Comparison of ENCODE assay signal across 8 mouse cellular contexts in the genomic region with DNA sequence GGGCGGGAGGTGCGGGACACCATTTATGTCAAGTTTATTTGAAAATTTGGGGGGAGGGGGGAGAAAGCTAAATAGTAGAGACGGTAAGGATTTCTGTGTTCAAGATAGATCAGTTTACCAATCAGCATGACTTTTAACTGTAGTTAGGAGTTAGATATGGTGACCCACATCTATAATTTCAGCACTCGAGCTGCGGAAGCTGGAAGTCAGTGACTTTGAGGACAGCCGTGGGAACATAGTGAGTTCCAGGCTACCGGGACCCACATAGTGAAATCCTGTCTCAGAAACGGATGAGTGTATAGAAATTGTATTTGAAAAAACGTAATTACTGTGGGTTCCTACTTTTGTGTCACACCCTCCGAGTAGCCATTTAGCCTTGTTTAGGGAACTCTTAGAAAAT. TPM values are rescaled to one million over a fixed set of nuclear protein-coding genes. Genes with fewer than 3 reads are reported as not detected.
DNase-seq lines count a peak whose midpoint lies in the region; ATAC-seq and TF ChIP-seq lines count a peak whose summit lies in the region.

No protein-coding gene starts in this region.

- no peak for TF ChIP-seq RAD21 in MEL (IDR thresholded peaks at IDR 0.05; ENCODE audit: low read depth, low read length)

- 4% methylated on average over 10 of the region's 10 CpGs for WGBS in heart, embryonic 16.5 days
- 10% methylated on average over 10 of the region's 10 CpGs for WGBS in hindbrain, embryonic 10.5 days
- 9% methylated on average over 10 of the region's 10 CpGs for WGBS in midbrain, embryonic 11.5 days

- TF ChIP-seq POLR2A in MEL (IDR thresholded peaks at IDR 0.05; ENCODE audit: control insufficient read depth in 1 of 2, insufficient read depth in 1 of 2, low read depth in 1 of 2, low read length in 2 of 2, poor library complexity in 1 of 2), result no peak

- peaks cover 21% of the 10 kb centered on the region for H3K79me2 ChIP-seq in MEL (ENCODE audit: control insufficient read depth, insufficient read depth, low read length, poor library complexity)

- peak overlapping the region; percentile 71 for H3K9ac ChIP-seq in heart, embryonic 16.5 days (ENCODE audit: low read length)
- H3K9ac ChIP-seq in MEL (ENCODE audit: control insufficient read depth, low read depth, low read length, poor library complexity, severe bottlenecking), result peak overlapping the region; percentile 93
- peak overlapping the region; percentile 63 for H3K9ac ChIP-seq in midbrain, embryonic 11.5 days (ENCODE audit: low read length)

- peaks cover 22% of the 10 kb centered on the region for H3K36me3 ChIP-seq in heart, embryonic 16.5 days (ENCODE audit: control insufficient read depth, insufficient read depth)
- H3K36me3 ChIP-seq in MEL (ENCODE audit: control insufficient read depth in 1 of 2, insufficient read depth in 2 of 2, low read length in 2 of 2), result peaks cover 0 to 8% of the 10 kb centered on the region in 2 experiments; a peak in 3 of 4 replicates
- H3K36me3 ChIP-seq in hindbrain, embryonic 10.5 days, result peaks cover 32% of the 10 kb centered on the region
- H3K36me3 ChIP-seq in midbrain, embryonic 11.5 days (ENCODE audit: control insufficient read depth, insufficient read depth, low read length), result no peaks in the 10 kb centered on the region

- no peak for DNase-seq in heart, adult 9 months (ENCODE audit: low spot score in 2 of 2)
- DNase-seq in MEL (ENCODE audit: low read depth, low spot score), result no peak
- no peak for DNase-seq in hindbrain, embryonic 10.5 days (ENCODE audit: low spot score)
- peak; percentile 81 for DNase-seq in midbrain, embryonic 11.5 days (ENCODE audit: low spot score, missing footprints)
- DNase-seq in frontal cortex, postnatal 36 days (ENCODE audit: low spot score in 2 of 2), result no peak
- DNase-seq in urinary bladder, postnatal 10 days (ENCODE audit: low spot score), result no peak

- TF ChIP-seq CTCF in MEL (IDR thresholded peaks at IDR 0.05 in 2 of 3, conservative IDR thresholded peaks at IDR 0.05 in 1 of 3; ENCODE audit: control insufficient read depth in 1 of 3, insufficient read depth in 1 of 3, low read depth in 2 of 3, low read length in 3 of 3, poor library complexity in 1 of 3, severe bottlenecking in 1 of 3), result no peak

- peaks cover 22% of the 10 kb centered on the region for H3K4me1 ChIP-seq in heart, embryonic 16.5 days (ENCODE audit: control insufficient read depth, insufficient read depth, low read length)
- peaks cover 4 to 10% of the 10 kb centered on the region in 2 experiments; a peak in 2 of 4 replicates for H3K4me1 ChIP-seq in MEL (ENCODE audit: control insufficient read depth in 1 of 2, insufficient read depth in 2 of 2, low read length in 2 of 2)
- H3K4me1 ChIP-seq in hindbrain, embryonic 10.5 days (replicated peaks), result peaks cover 23% of the 10 kb centered on the region
- H3K4me1 ChIP-seq in midbrain, embryonic 11.5 days (ENCODE audit: control insufficient read depth, insufficient read depth, low read length), result peaks cover 8% of the 10 kb centered on the region

- peak overlapping the region; percentile 77 for H3K4me2 ChIP-seq in heart, embryonic 16.5 days (ENCODE audit: low read depth, low read length)
- H3K4me2 ChIP-seq in midbrain, embryonic 11.5 days, result peak overlapping the region; percentile 72

- H3K4me3 ChIP-seq in heart, embryonic 16.5 days (ENCODE audit: low read length), result peak overlapping the region; percentile 91
- peak overlapping the region; percentile 80 to 92 for H3K4me3 ChIP-seq in MEL (ENCODE audit: control insufficient read depth in 1 of 2, insufficient read depth in 1 of 2, low read depth in 2 of 2, low read length in 2 of 2)
- H3K4me3 ChIP-seq in hindbrain, embryonic 10.5 days, result peak overlapping the region; percentile 75
- peak overlapping the region; percentile 61 for H3K4me3 ChIP-seq in midbrain, embryonic 11.5 days (ENCODE audit: low read depth, low read length)

- no peak for ATAC-seq in heart, embryonic 16.5 days (replicated peaks; ENCODE audit: extremely low read depth, insufficient read depth, low FRiP score)
- ATAC-seq in midbrain, embryonic 11.5 days (ENCODE audit: low FRiP score), result no peak
- no peak for ATAC-seq in megakaryocyte progenitor cell, adult 5-6 weeks (replicated peaks; ENCODE audit: poor library complexity)

- peak overlapping the region; percentile 89 for H3K27ac ChIP-seq in heart, embryonic 16.5 days (ENCODE audit: low read length)
- peak overlapping the region; percentile 97 for H3K27ac ChIP-seq in MEL (ENCODE audit: control insufficient read depth, low read depth, low read length)
- H3K27ac ChIP-seq in hindbrain, embryonic 10.5 days, result peak overlapping the region; percentile 93
- H3K27ac ChIP-seq in midbrain, embryonic 11.5 days (ENCODE audit: low read depth, low read length), result no peak overlapping the region

- H3K27me3 ChIP-seq in heart, embryonic 16.5 days (ENCODE audit: control insufficient read depth, insufficient read depth, low read length), result no peaks in the 10 kb centered on the region
- no peaks in the 10 kb centered on the region for H3K27me3 ChIP-seq in MEL (ENCODE audit: control insufficient read depth in 1 of 2, insufficient read depth in 2 of 2, low read length in 2 of 2)
- no peaks in the 10 kb centered on the region for H3K27me3 ChIP-seq in hindbrain, embryonic 10.5 days (ENCODE audit: insufficient read depth, poor library complexity, severe bottlenecking)
- no peaks in the 10 kb centered on the region for H3K27me3 ChIP-seq in midbrain, embryonic 11.5 days (ENCODE audit: control insufficient read depth, insufficient read depth, low read length)

- TF ChIP-seq EP300 in MEL (IDR thresholded peaks at IDR 0.05; ENCODE audit: low read depth in 1 of 2, low read length in 2 of 2), result no peak

- no peaks in the 10 kb centered on the region for H3K9me3 ChIP-seq in heart, embryonic 16.5 days (replicated peaks; ENCODE audit: control insufficient read depth, low read length)
- H3K9me3 ChIP-seq in MEL (replicated peaks; ENCODE audit: insufficient read depth, low read length), result no peaks in the 10 kb centered on the region
- no peaks in the 10 kb centered on the region for H3K9me3 ChIP-seq in hindbrain, embryonic 10.5 days
- H3K9me3 ChIP-seq in midbrain, embryonic 11.5 days (ENCODE audit: control insufficient read depth, low read length), result no peaks in the 10 kb centered on the region

TF ChIP-seq in MEL, 35 proteins besides CTCF, POLR2A, EP300 and RAD21:
- no peak for TF ChIP-seq MAZ (IDR thresholded peaks at IDR 0.05; ENCODE audit: low read depth, low read length)
- no peak for TF ChIP-seq GABPA (IDR thresholded peaks at IDR 0.05; ENCODE audit: low read depth, low read length)
- no peak for TF ChIP-seq GATA1 (IDR thresholded peaks at IDR 0.05; ENCODE audit: low read depth, low read length)
- TF ChIP-seq NRF1 (IDR thresholded peaks at IDR 0.05; ENCODE audit: insufficient read depth, low read depth, low read length, poor library complexity, severe bottlenecking), result no peak
- TF ChIP-seq HCFC1 (IDR thresholded peaks at IDR 0.05; ENCODE audit: low read depth, low read length), result no peak
- TF ChIP-seq TBP (IDR thresholded peaks at IDR 0.05; ENCODE audit: low read depth, low read length), result no peak
- 0 out of 2 replicates have a peak, but pooled peaks have one; percentile 67 for TF ChIP-seq CHD1 (IDR thresholded peaks at IDR 0.05; ENCODE audit: low read depth, low read length)
- 0 out of 2 replicates have a peak, but pooled peaks have one; percentile 33 for TF ChIP-seq MYC (IDR thresholded peaks at IDR 0.05; ENCODE audit: low read depth, low read length)

RNA-seq across cellular contexts. Expression of a gene that starts 0.6 kb away (rescaled TPM):
- polyA plus RNA-seq in heart, embryonic 16.5 days (2015; fragmentation: Nextera tagmentation; extraction: Ambion mirVana), result 8.9 and 9.8 TPM in 2 replicates
- total RNA-seq in MEL (2012; rRNA removed), result 7.0 and 8.1 TPM in 2 replicates
- 1 to 10 TPM in 1 of 2 experiments, not detected in 1; 4.7 TPM for polyA plus RNA-seq in MEL (2012; ENCODE audit: insufficient read depth in 1 of 2, insufficient read length in 2 of 2, low read depth in 1 of 2, low replicate concordance in 2 of 2, missing spikeins in 1 of 2)
- 10.8 and 10.9 TPM in 2 replicates for polyA plus RNA-seq in hindbrain, embryonic 10.5 days (2016; fragmentation: Nextera tagmentation; extraction: Ambion mirVana)
- 17.9 and 19.3 TPM in 2 replicates for polyA plus RNA-seq in midbrain, embryonic 11.5 days (2014; fragmentation: Nextera tagmentation; extraction: Ambion mirVana)
- total RNA-seq in megakaryocyte progenitor cell, adult 5-6 weeks (2015), result 11.4 and 14.8 TPM in 2 replicates
- 17.7 and 19.0 TPM in 2 replicates for total RNA-seq in megakaryocyte progenitor cell, adult 5-6 weeks (2017)

RNA-seq across cellular contexts. Expression of a gene that starts 14.8 kb away (rescaled TPM):
- polyA plus RNA-seq in heart, embryonic 16.5 days (2015; fragmentation: Nextera tagmentation; extraction: Ambion mirVana), result 6.2 and 6.9 TPM in 2 replicates
- 1.4 and 1.5 TPM in 2 replicates for total RNA-seq in MEL (2012; rRNA removed)
- polyA plus RNA-seq in MEL (2012; ENCODE audit: insufficient read depth in 1 of 2, insufficient read length in 2 of 2, low read depth in 1 of 2, low replicate concordance in 2 of 2, missing spikeins in 1 of 2), result 1 to 10 TPM in 1 of 2 experiments, not detected in 1; 2.7 TPM
- polyA plus RNA-seq in hindbrain, embryonic 10.5 days (2016; fragmentation: Nextera tagmentation; extraction: Ambion mirVana), result 5.8 and 6.4 TPM in 2 replicates
- 8.5 and 9.8 TPM in 2 replicates for polyA plus RNA-seq in midbrain, embryonic 11.5 days (2014; fragmentation: Nextera tagmentation; extraction: Ambion mirVana)
- total RNA-seq in megakaryocyte progenitor cell, adult 5-6 weeks (2015), result 0.37 and 0.78 TPM in 2 replicates
- 0.17 TPM in 1 of 2 replicates, not detected in the other for total RNA-seq in megakaryocyte progenitor cell, adult 5-6 weeks (2017)

RNA-seq across cellular contexts. Expression of a gene that starts 42.1 kb away (rescaled TPM):
- polyA plus RNA-seq in heart, embryonic 16.5 days (2015; fragmentation: Nextera tagmentation; extraction: Ambion mirVana), result not detected in 2 replicates
- total RNA-seq in MEL (2012; rRNA removed), result not detected in 2 replicates
- not detected for polyA plus RNA-seq in MEL (2012; ENCODE audit: insufficient read depth in 1 of 2, insufficient read length in 2 of 2, low read depth in 1 of 2, low replicate concordance in 2 of 2, missing spikeins in 1 of 2)
- 0.08 TPM in 1 of 2 replicates, not detected in the other for polyA plus RNA-seq in hindbrain, embryonic 10.5 days (2016; fragmentation: Nextera tagmentation; extraction: Ambion mirVana)
- polyA plus RNA-seq in midbrain, embryonic 11.5 days (2014; fragmentation: Nextera tagmentation; extraction: Ambion mirVana), result 0.07 TPM in 1 of 2 replicates, not detected in the other
- total RNA-seq in megakaryocyte progenitor cell, adult 5-6 weeks (2015), result not detected in 2 replicates
- total RNA-seq in megakaryocyte progenitor cell, adult 5-6 weeks (2017), result not detected in 2 replicates

RNA-seq across cellular contexts. Expression of a gene that starts 46.9 kb away (rescaled TPM):
- polyA plus RNA-seq in heart, embryonic 16.5 days (2015; fragmentation: Nextera tagmentation; extraction: Ambion mirVana), result 12.6 and 12.9 TPM in 2 replicates
- 4.9 TPM in 2 replicates for total RNA-seq in MEL (2012; rRNA removed)
- polyA plus RNA-seq in MEL (2012; ENCODE audit: insufficient read depth in 1 of 2, insufficient read length in 2 of 2, low read depth in 1 of 2, low replicate concordance in 2 of 2, missing spikeins in 1 of 2), result 1 to 10 TPM in 1 of 2 experiments, not detected in 1; 3.8 TPM
- 14.3 and 17.3 TPM in 2 replicates for polyA plus RNA-seq in hindbrain, embryonic 10.5 days (2016; fragmentation: Nextera tagmentation; extraction: Ambion mirVana)
- 20.6 and 25.3 TPM in 2 replicates for polyA plus RNA-seq in midbrain, embryonic 11.5 days (2014; fragmentation: Nextera tagmentation; extraction: Ambion mirVana)
- 4.8 and 5.7 TPM in 2 replicates for total RNA-seq in megakaryocyte progenitor cell, adult 5-6 weeks (2015)
- total RNA-seq in megakaryocyte progenitor cell, adult 5-6 weeks (2017), result 9.4 and 10.0 TPM in 2 replicates
